Mouse (Mus musculus): ENCODE data around the gene Atoh8.

Gene Atoh8

DNA sequence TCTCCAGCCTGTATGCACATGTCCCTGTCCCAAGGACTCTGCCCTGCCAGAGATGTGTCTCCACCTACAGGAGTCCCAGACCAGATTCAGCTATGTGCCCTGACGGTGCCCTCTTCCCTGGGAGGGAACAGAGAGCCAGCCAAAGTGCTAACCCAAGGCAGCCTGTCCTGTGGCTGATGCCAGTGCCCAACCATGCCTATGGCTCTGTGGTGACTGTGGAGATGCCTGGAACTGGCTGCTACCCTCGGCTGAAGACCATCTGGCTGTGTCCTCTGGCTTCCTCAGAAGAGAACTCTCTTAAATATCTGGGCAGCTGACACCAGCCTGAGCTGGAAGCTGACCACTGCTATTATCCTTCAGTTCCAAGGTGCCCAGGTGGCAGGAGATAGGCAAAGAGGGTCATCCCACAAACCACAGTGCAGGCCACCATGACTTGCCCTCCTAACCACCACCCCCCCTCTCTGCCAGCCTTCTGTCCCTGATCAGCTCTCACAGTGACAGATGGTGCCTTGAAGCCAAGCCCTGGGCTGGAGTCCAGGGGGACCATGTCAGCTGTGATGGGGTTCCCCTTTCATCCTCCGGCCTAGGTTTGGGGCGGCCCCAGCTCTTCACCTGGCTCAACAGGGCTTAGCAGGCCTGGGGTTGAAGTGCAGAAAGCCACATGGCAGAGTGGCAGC lies 18.7 kb upstream of the Atoh8 start:
- DNase-seq: no peak

- no peak for DNase-seq
These were observed 17.8 kb upstream of the Atoh8 start for GRCm38 (mm10) chr6:72253168-72253567.

GRCm38 (mm10) chr6:72252433-72252832 lies 17.1 kb upstream of the Atoh8 start:
- DNase-seq: no peak

DNA sequence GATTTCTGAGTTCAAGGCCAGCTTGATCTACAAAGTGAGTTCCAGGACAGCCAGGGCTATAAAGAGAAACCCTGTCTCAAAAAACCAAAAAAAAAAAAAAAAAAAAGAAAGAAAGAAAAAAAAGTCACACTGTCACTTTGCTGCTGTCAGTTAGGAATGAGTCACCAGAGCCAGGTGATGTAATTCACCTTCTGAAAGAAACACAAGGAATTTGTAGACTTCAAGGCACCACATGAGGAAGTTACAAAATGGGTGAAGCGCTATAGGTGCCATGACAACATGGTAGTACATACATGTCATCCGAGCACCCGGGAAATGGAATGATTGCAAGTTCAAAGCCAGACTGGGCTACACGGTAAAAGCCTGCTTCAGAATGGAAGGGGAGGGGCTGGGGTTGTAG lies 14.6 kb upstream of the Atoh8 start:
- DNase-seq: no peak

GRCm38 (mm10) chr6:72248150-72248914 lies 13.0 kb upstream of the Atoh8 start:
- DNase-seq: no peak

GRCm38 (mm10) chr6:72246303-72246702 lies 10.9 kb upstream of the Atoh8 start:
- no peak for DNase-seq

DNA sequence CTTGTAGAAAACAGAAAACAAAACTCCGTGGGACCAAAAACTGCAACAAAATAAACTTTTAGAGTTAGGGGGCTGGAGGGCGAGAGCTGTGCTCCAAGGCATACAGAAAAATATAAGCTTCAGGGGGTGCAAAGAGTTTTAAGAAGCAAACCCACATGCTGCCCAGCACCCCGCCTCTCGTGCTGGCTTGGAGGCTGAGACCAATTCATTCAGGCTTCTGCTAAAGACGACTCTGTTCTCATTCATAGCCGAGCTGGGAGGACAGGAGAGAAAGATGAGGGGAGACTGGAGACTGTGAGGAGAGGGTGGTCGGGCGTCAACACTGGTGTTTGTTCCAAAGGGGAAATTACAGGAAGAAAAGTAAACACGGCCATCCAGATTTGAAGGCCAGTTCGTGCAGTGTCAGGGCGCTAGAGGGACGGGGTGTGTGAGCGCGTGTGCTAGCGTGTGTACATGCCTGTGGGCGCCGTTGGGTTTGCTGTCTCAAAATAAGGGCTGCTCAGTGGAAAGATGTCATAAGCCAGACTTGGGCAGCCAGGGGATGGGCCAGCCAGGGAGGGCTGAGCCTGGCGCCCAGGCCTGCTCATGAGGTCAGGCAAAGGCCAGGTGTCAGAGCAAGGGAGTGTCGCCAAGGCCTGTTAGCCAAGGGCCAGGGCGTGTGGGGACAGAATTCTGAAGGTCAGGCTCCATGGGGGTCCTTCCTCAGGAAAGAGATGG lies 9.3 kb upstream of the Atoh8 start:
- peak; percentile 66 to 82 for DNase-seq

DNA sequence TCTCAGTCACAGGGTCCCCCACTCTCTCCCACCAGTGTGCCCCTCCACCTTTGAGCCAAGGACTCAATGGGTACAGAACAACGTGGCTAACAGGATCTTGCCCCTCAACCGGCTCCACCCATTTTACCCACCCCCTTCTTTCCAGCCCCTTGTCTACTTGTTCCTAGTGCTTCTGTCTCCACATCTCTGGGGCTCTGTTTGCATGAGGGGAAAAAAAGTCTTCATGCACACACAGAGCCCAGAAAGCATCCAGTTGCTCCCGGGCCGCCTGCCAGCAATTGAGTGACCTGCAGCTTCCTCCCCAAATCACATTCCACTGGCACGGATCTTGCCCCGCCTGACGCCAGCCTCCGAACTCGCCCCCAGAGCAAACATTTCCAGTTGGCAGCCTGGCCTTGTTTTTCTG lies 8.8 kb upstream of the Atoh8 start:
- peak; percentile 94 to 98 for DNase-seq

- no peak for DNase-seq
These were observed 7.3 kb upstream of the Atoh8 start for GRCm38 (mm10) chr6:72242532-72243320.

DNA sequence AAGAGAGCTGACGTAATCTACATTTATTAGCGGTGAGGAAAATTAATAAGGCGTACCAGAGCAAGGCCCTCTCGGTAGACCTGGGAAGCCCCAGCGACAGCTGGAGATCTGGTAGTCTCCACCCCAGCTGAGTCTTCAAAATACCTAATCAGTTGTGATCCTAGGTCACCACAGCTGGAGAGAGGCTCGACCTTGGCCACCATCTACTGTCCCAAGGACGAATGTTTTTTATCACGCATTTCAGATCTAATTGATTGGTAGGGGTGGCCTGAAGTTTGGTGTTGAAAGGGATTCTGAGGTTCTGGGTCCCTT lies 6.4 kb upstream of the Atoh8 start:
- DNase-seq: no peak

DNA sequence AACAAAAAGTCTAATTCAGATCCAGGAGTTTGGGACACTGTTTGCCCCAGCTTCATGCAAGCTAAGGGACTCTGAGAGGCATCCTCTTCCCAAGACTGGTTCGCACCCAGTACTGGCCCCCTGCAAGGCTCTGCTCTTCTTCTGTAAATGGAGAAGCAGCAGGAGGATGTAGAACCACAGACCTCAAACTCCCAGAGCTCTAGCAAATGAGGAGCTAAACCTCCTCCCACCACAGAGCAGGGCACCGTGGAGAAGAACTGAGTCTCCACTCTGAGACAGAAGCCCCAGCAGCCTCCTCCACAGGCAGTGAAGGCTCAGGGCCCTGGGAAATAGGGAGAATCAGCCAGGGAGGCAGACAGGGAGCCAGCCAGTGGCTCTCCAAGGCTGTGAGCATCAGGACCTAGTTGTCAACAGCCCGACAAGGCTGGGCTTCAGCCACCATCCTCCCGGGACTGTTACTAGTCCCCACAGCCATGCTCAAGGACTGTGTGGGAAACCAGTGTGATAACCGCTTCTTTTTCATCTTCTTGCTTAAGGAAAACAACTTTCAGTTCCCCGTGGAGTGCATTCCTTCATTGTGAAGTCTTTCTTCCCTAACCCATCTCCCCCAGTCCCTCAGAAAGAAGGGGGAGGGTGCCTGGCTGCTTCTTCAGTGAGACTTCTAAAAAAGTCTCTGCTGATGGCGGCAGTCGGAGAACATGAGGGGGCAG lies 5.9 kb upstream of the Atoh8 start:
- no peak for DNase-seq

DNA sequence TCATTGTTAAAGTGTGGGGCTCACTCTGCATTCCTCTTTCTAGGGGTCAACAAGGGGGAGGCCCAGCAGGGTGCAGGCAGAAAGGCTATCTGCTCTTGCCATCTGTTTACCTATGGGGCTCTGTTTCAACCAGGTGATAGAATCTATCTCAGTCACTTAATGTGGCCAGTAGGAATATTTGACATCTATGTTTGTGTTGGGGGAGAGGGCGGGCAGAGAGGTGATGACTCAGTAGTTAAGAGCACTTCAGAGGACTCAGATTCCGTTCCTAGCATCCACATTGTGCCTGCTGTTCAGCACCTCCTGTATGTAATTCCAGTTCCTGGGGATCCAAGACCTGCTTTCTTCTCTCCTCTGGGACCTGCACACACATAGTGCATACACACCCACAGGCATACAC lies 4.7 kb upstream of the Atoh8 start:
- DNase-seq: no peak

DNA sequence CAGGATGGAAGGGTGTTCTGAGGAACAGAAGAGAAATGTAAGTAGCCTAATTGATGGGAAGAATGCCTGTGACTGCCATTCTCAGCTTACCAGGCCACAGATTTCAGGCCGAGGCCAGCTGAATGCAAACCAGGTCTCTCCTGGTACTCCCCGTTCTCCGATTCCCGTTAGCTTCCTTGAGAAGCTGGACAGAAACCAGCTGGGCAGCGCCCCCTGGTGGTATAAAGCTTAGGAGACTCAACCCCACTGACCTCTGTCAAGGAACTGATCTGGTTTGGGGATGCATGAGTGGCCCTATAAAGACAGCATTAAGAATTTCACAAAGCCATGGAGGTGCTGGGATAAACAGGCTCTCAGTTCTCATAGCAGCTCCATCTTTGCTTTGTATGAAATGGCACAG lies 1.7 kb upstream of the Atoh8 start:
- DNase-seq: peak; percentile 79 to 90

GRCm38 (mm10) chr6:72235807-72236407 lies 530 bp upstream of the Atoh8 start:
- DNase-seq: no peak

- DNase-seq: peak; percentile 68 to 75
These were observed 842 bp downstream of the Atoh8 start for GRCm38 (mm10) chr6:72234372-72235097.

DNA sequence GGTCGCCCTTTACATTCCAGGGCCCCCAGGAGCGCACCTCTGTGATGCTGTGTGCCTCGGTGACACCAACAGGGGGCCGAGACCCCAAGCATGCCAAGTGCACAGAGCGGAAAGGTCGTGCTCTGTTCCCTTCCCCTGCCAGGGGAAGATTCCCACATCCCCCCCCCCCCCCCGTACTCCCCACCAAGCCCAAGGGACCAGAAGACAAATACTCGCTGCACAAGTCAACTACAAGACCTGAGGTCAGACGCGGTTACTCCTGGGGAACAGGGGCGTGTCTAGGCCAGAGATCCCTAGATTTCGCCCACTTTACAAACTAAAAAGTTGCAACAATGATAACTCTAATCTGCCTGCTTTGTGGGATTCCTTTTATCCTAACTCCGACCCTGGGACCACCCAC lies 1.4 kb downstream of the Atoh8 start:
- no peak for DNase-seq

DNA sequence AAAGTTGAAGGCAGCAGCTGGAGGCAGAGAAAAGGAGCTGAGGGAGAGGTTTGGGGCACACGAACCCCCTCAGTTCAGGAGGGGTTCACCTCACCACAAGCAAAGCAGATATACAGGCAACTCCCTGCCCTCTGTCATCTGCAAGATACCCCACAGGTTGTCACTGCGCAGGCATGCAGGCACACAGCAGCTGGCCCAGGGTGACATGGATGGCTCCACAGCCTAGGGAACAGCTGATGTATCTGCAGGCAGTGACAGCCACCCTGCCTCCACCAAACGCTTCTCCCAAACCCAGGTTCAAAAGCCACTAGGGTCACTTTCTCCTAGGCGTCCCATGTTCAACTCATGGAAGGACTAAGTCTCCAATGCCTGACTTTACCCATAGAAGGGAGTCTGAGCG lies 2.5 kb downstream of the Atoh8 start:
- no peak for DNase-seq

DNA sequence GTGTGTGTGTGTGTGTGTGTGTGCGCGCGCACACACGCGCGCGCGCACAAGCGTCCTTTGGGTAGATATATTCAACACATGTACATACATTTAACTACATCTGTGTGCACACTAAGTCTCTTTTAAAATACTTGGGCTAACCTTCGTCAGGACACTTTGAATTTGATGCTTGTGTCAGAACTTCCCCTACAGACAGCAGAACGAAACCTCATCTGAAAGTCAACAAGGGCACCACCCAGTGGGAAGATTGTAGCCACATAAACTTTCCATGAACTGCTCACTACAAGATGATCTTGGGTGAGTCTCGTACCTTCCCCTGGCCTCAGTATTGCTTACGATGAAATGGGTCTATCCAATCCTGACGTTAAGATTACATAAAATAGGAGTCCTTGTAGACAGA lies 3.0 kb downstream of the Atoh8 start:
- no peak for DNase-seq

DNA sequence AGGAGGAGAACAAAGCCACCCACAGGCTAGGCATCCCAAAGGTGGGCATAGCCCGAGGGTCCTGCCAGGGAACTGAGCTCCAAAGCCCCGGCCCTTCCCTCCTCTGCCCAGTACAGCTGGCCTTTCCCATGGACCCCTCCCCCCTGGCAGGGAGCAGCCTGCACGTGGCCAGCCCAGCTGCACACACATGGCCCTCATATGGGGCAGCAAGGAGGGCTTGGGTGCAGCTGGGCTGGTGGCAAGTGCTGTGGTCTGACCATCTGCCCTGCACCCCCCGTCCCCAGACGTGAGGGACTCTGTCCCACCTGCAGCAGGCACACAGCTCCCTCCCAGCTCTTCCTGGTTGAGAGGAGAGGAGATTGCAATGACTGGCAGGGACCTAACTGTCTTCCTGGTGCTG lies 4.5 kb downstream of the Atoh8 start:
- peak in 1 of 2 experiments; percentile 68 for DNase-seq

- DNase-seq: no peak
These were observed 7.6 kb downstream of the Atoh8 start for GRCm38 (mm10) chr6:72227665-72228265.

GRCm38 (mm10) chr6:72227011-72227410 lies 8.4 kb downstream of the Atoh8 start:
- no peak for DNase-seq
